Mouse (Mus musculus) limb, embryonic 15.5 days (tissue): ENCODE results near the gene Lrfn3. TPM values are rescaled to one million over a fixed set of nuclear protein-coding genes. Genes with fewer than 3 reads are reported as not detected.

Experiments used
- ATAC-seq: fragments of 200-750 bp; cut with Nextera tagmentation; 2 replicates; pipeline ENCODE4 v1.8.0; 2017; ENCODE audit warnings: low read depth, moderate TSS enrichment; ENCODE audit not compliant: insufficient number of reproducible peaks, low FRiP score, low TSS enrichment
- H3K27ac ChIP-seq: fragments of 300-500 bp; sonication (generic); 2 replicates; pipeline ENCODE4 v1.5.1; 2015; ENCODE audit warnings: moderate library complexity, mild to moderate bottlenecking, inconsistent platforms
- H3K27me3 ChIP-seq: fragments of 300-500 bp; sonication (generic); 2 replicates; pipeline ENCODE4 v1.6.1; 2015; ENCODE audit warnings: inconsistent platforms
- H3K36me3 ChIP-seq: fragments of 300-500 bp; sonication (generic); 2 replicates; pipeline ENCODE4 v1.6.1; 2015; ENCODE audit warnings: inconsistent platforms
- H3K4me1 ChIP-seq: fragments of 300-500 bp; sonication (generic); 2 replicates; pipeline ENCODE4 v1.6.1; 2015; ENCODE audit warnings: inconsistent platforms
- H3K4me2 ChIP-seq: fragments of 300-500 bp; sonication (generic); 2 replicates; pipeline ENCODE4 v1.6.1; 2015; ENCODE audit warnings: mild to moderate bottlenecking, inconsistent platforms
- H3K4me3 ChIP-seq: fragments of 300-500 bp; sonication (generic); 2 replicates; pipeline ENCODE4 v1.5.1; 2015; ENCODE audit warnings: mild to moderate bottlenecking, inconsistent platforms
- H3K9ac ChIP-seq: fragments of 300-500 bp; sonication (generic); 2 replicates; pipeline ENCODE4 v1.6.1; 2015; ENCODE audit warnings: inconsistent platforms
- H3K9me3 ChIP-seq: fragments of 300-500 bp; sonication (generic); 2 replicates; pipeline ENCODE4 v1.6.1; 2016; ENCODE audit warnings: inconsistent platforms
- WGBS: fragments of 180-500 bp; shearing (Covaris S2); methylation state at CpG from one replicate; pipeline ENCODE4 v1.1.7; 2015; 5-methylcytosine and 5-hydroxymethylcytosine counted together
- polyA plus RNA-seq: library from polyadenylated mRNA; unstranded; fragments of >200 nt; fragmentation: Nextera tagmentation; extraction: Ambion mirVana; gene quantifications from 2 replicates; pipeline ENCODE4 v1.2.1, GENCODE M21; 2015

The Lrfn3 gene
- polyA plus RNA-seq, 1 experiment from 2014 or later = 5.1 TPM

- Histone ChIP-seq H3K9ac (peak within 1 kb of the TSS; percentile 61), H3K4me1 (peaks cover 17% of the 10 kb centered on the region), H3K9me3 (no peaks in the 10 kb centered on the region), H3K4me3 (peak within 1 kb of the TSS; percentile 68), H3K27me3 (no peaks in the 10 kb centered on the region), H3K27ac (peak within 1 kb of the TSS; percentile 80), H3K36me3 (peaks cover 42% of the 10 kb centered on the region), H3K4me2 (peak within 1 kb of the TSS; percentile 87)
- 3% methylated on average over 27 of the region's 27 CpGs for WGBS
- ATAC-seq = peak; percentile 99
Measured at GRCm38 (mm10) chr7:30308076-30309005, 54.2 kb downstream of the Lrfn3 start, which contains the start of gene Alkbh6. Gene Alkbh6, plus strand, starts transcription at chr7:30308717.

DNA sequence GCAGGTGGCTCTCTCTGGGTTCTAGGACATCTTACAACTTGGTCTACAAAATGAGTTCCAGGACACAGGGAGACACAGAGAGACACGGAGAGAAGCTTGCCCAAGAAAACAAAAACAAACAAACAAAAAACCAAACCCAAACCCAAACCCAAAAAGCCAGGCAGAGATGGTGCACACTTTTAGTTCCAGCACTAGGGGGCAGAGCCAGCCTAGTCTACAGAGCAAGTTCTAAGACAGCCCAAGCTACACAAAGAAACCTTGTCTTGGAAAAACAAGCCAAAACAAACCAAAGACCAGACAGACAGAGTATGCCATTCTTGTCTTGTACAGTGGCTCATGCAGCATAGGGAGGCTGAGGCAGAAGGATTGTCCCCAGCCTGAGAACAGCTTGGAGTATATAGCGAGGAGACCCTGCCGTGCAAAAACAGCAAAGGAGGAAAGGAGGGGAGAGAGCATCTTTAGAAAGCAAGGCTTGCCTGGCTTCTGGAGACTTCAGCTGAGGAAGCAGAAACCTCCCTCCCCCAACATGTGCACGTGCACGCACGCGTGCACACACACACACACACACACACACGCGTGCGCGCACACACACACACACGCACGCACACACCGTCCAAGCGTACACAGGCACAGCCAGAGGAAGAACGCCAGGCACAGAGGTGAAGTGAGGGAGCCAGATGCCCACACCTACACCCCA lies 56.3 kb downstream of the Lrfn3 start:
- peaks cover 46% of the 10 kb centered on the region for H3K36me3 ChIP-seq
- ATAC-seq = no peak
- no peak overlapping the region for H3K9ac ChIP-seq
- no peak overlapping the region for H3K4me3 ChIP-seq
- no peak overlapping the region for H3K27ac ChIP-seq
- no peaks in the 10 kb centered on the region for H3K27me3 ChIP-seq
- H3K4me2 ChIP-seq = no peak overlapping the region
- H3K9me3 ChIP-seq = no peaks in the 10 kb centered on the region
- H3K4me1 ChIP-seq = peaks cover 17% of the 10 kb centered on the region
- 93% methylated on average over 16 of the region's 16 CpGs for WGBS

Other genes starting within 250 kb of the Lrfn3 start
- 13.2 and 13.8 TPM in 2 replicates for gene Zfp382, start 240.8 kb downstream of the Lrfn3 start, polyA plus RNA-seq
- gene Zfp146, start 193.0 kb downstream of the Lrfn3 start, polyA plus RNA-seq = 17.4 and 18.7 TPM in 2 replicates
- 3.4 and 10.1 TPM in 2 replicates for gene Cox7a1, start 178.6 kb downstream of the Lrfn3 start, polyA plus RNA-seq
- gene Capns1, start 164.0 kb downstream of the Lrfn3 start, polyA plus RNA-seq = 102 and 117 TPM in 2 replicates
- gene Polr2i, start 130.8 kb downstream of the Lrfn3 start, polyA plus RNA-seq = 140 and 149 TPM in 2 replicates
- gene Tbcb, start 130.5 kb downstream of the Lrfn3 start, polyA plus RNA-seq = 175 and 188 TPM in 2 replicates
- gene Ovol3, start 127.0 kb downstream of the Lrfn3 start, polyA plus RNA-seq = 0.22 and 0.42 TPM in 2 replicates
- gene Thap8, start 82.7 kb downstream of the Lrfn3 start, polyA plus RNA-seq = 0.26 and 0.78 TPM in 2 replicates
- gene Wdr62, start 82.4 kb downstream of the Lrfn3 start, polyA plus RNA-seq = 6.0 and 6.2 TPM in 2 replicates
- 33.2 and 35.2 TPM in 2 replicates for gene Clip3, start 71.0 kb downstream of the Lrfn3 start, polyA plus RNA-seq
- gene Alkbh6, start 54.1 kb downstream of the Lrfn3 start, polyA plus RNA-seq = 80.8 and 82.0 TPM in 2 replicates
- 37.1 and 42.8 TPM in 2 replicates for gene Syne4, start 48.0 kb downstream of the Lrfn3 start, polyA plus RNA-seq
- gene E130208F15Rik, start 41.0 kb downstream of the Lrfn3 start, polyA plus RNA-seq = 3.4 TPM in 1 of 2 replicates, not detected in the other
- 13.7 and 18.8 TPM in 2 replicates for gene Sdhaf1, start 38.9 kb downstream of the Lrfn3 start, polyA plus RNA-seq
- gene Tyrobp, start 51.0 kb upstream of the Lrfn3 start, polyA plus RNA-seq = 78.9 and 87.7 TPM in 2 replicates
- 2.7 and 3.3 TPM in 2 replicates for gene Hcst, start 57.1 kb upstream of the Lrfn3 start, polyA plus RNA-seq
- 1.4 and 2.1 TPM in 2 replicates for gene Nfkbid, start 59.0 kb upstream of the Lrfn3 start, polyA plus RNA-seq
- 28.6 and 32.7 TPM in 2 replicates for gene Aplp1, start 82.8 kb upstream of the Lrfn3 start, polyA plus RNA-seq
- 0.04 and 0.38 TPM in 2 replicates for gene Kirrel2, start 94.9 kb upstream of the Lrfn3 start, polyA plus RNA-seq
- 0.07 TPM in 1 of 2 replicates, not detected in the other for gene Nphs1, start 95.5 kb upstream of the Lrfn3 start, polyA plus RNA-seq
- 0.18 TPM in 1 of 2 replicates, not detected in the other for gene Prodh2, start 130.8 kb upstream of the Lrfn3 start, polyA plus RNA-seq
- 7.8 and 8.0 TPM in 2 replicates for gene Arhgap33, start 172.3 kb upstream of the Lrfn3 start, polyA plus RNA-seq
- 17.6 and 29.4 TPM in 2 replicates for gene Hspb6, start 189.4 kb upstream of the Lrfn3 start, polyA plus RNA-seq
- 11.3 and 12.1 TPM in 2 replicates for gene Proser3, start 189.5 kb upstream of the Lrfn3 start, polyA plus RNA-seq
- gene Lin37, start 197.1 kb upstream of the Lrfn3 start, polyA plus RNA-seq = 37.9 and 49.4 TPM in 2 replicates
- gene U2af1l4, start 200.5 kb upstream of the Lrfn3 start, polyA plus RNA-seq = 83.0 and 85.3 TPM in 2 replicates
- gene Gm49396, start 200.6 kb upstream of the Lrfn3 start, polyA plus RNA-seq = 12.2 and 12.4 TPM in 2 replicates
- gene Psenen, start 200.9 kb upstream of the Lrfn3 start, polyA plus RNA-seq = 126 and 146 TPM in 2 replicates
- 3.0 and 3.5 TPM in 2 replicates for gene Igflr1, start 202.7 kb upstream of the Lrfn3 start, polyA plus RNA-seq
- 7.3 and 8.1 TPM in 2 replicates for gene Kmt2b, start 226.0 kb upstream of the Lrfn3 start, polyA plus RNA-seq
- gene Zbtb32, start 236.1 kb upstream of the Lrfn3 start, polyA plus RNA-seq = 3.0 and 4.2 TPM in 2 replicates